Mouse (Mus musculus): ENCODE data around the gene Klhl29. TPM values are rescaled to one million over a fixed set of nuclear protein-coding genes. Genes with fewer than 3 reads are reported as not detected.

The Klhl29 gene
- polyA plus RNA-seq, 1 experiment from 2014 or later, result 2.5 TPM

DNA sequence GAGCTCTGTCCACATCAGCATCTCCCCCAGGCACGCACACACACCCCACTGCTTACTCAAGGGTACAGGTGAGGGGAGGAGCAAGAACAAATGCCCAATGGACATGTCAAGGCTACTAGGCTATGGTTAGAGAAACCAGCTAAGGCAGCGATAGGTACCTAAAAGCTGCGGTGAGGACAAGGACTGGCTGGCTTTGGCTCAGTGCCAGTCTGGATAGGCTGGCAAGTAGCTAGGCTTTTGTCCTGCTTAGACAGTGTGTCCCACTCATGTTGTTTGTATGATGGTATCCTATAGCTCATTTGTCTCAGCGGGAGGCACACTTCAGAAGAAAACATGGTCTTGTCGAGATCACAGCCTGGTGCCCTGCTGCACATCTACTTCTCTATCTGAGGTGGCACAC, 258.9 kb downstream of the Klhl29 start:
- no peaks in the 10 kb centered on the region for H3K9me3 ChIP-seq
- H3K4me3 ChIP-seq, result no peak overlapping the region
- WGBS, result 86% methylated on average over 5 of the region's 5 CpGs
- no peak overlapping the region for H3K27ac ChIP-seq
- H3K27me3 ChIP-seq (replicated peaks), result no peaks in the 10 kb centered on the region
- no peaks in the 10 kb centered on the region for H3K36me3 ChIP-seq
- no peak overlapping the region for H3K4me2 ChIP-seq (replicated peaks)
- H3K9ac ChIP-seq, result no peak overlapping the region
- no peak for ATAC-seq (ENCODE audit: low FRiP score, low read depth)
- H3K4me1 ChIP-seq, result peaks cover 12% of the 10 kb centered on the region; the same call in 1 of the 2 replicates

DNA sequence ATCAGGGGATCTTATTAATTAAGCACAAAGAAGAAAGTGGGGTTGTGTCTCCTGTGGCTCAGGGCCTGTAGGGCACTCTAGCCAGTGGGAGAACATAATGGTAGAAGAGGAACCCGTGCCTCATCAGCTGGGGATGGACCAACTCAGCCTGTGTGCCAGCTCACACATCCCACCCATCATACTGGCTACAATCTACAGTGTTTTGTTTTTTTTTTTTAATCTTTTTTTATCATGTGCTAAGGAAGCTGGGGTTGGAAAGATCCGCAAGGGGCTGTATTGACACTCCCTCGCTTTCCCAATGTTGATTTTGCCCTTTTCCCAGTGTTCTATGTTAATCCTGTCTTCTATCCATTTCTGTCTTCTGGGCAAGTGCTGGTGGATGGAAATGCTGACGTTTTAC, 260.9 kb downstream of the Klhl29 start:
- ATAC-seq (ENCODE audit: low FRiP score, low read depth), result no peak
- Histone ChIP-seq H3K4me2 (replicated peaks) (no peak overlapping the region), H3K36me3 (no peaks in the 10 kb centered on the region), H3K9me3 (no peaks in the 10 kb centered on the region), H3K27me3 (replicated peaks) (no peaks in the 10 kb centered on the region), H3K9ac (no peak overlapping the region), H3K4me1 (peaks cover 5% of the 10 kb centered on the region; the same call in 1 of the 2 replicates), H3K4me3 (no peak overlapping the region), H3K27ac (no peak overlapping the region)
- 77% methylated on average over 4 of the region's 4 CpGs for WGBS

DNA sequence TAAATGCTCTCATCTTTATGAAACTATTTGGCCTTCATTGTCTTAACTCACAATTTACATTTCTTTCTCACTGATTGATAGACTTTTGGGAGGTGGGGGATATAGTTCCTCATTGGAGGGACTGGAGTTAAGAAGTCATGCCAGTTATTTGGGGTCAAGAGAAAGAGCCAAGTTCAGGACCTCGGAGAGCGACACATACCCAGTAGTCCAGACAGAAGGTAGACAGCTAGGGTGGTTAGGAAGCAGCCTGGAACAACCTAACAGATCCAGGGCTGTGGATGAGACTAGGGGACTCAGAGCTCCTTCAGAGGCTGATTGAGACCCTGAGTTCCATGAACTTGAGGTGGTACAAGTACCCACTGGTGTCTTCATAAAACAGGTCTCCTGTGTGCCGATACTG, 264.1 kb downstream of the Klhl29 start:
- no peak overlapping the region for H3K4me2 ChIP-seq (replicated peaks)
- H3K4me1 ChIP-seq, result peaks cover 6% of the 10 kb centered on the region; the same call in 1 of the 2 replicates
- H3K9ac ChIP-seq, result no peak overlapping the region
- no peak overlapping the region for H3K4me3 ChIP-seq
- WGBS, result 57% methylated on average over 3 of the region's 3 CpGs
- H3K9me3 ChIP-seq, result no peaks in the 10 kb centered on the region
- H3K27me3 ChIP-seq (replicated peaks), result no peaks in the 10 kb centered on the region
- ATAC-seq (ENCODE audit: low FRiP score, low read depth), result no peak
- no peaks in the 10 kb centered on the region for H3K36me3 ChIP-seq
- no peak overlapping the region for H3K27ac ChIP-seq

DNA sequence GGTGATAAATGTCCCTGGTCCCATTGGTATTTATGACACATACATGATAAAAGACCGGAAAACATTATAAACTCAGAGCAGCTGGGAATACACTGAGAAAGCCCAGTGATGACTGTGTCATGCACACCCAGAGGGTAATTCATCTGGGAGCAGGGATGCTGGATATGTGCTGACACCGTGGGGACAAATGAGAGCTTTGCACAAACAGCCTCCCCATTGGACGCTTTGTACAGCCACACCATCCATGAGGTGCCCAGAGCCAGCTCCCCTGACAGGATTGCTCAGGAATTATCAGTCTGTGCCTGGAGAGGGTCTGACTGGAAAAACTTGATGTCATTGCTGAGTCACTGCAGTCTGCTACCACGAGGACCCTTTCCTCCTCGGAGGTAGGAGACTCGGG, 266.9 kb downstream of the Klhl29 start:
- peak; percentile 76 for ATAC-seq (ENCODE audit: low FRiP score, low read depth)

DNA sequence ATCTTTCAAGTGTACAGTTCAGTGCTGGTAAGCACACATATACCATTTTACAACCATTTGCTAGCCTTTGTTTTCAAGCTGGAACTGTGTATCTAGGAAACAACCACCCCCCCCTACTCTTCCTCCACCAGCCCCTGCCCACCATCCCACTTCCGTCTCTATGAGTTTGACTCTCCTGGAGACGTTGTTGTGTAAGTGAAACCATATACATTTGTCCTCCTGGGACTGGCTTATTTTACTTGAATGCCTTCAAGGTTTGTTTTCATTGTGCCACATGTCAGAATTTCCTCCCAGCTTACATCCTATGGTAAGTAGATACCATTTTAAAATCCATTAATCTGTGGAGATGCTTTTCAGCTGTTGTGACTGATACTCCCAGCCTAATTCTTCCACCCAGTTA, 267.7 kb downstream of the Klhl29 start:
- peaks cover 6% of the 10 kb centered on the region; the same call in 1 of the 2 replicates for H3K4me1 ChIP-seq
- no peaks in the 10 kb centered on the region for H3K9me3 ChIP-seq
- no peak overlapping the region for H3K4me2 ChIP-seq (replicated peaks)
- no peak overlapping the region for H3K9ac ChIP-seq
- WGBS, result 69% methylated on average over 2 of the region's 2 CpGs
- peaks cover 2% of the 10 kb centered on the region; the same call in 1 of the 2 replicates for H3K36me3 ChIP-seq
- no peak overlapping the region for H3K4me3 ChIP-seq
- ATAC-seq (ENCODE audit: low FRiP score, low read depth), result no peak
- no peak overlapping the region for H3K27ac ChIP-seq
- H3K27me3 ChIP-seq (replicated peaks), result no peaks in the 10 kb centered on the region

More for the DNA sequence above, 266.9 kb downstream of the Klhl29 start:
- H3K27me3 ChIP-seq (replicated peaks), result no peaks in the 10 kb centered on the region
- no peak overlapping the region for H3K4me3 ChIP-seq
- 59% methylated on average over 6 of the region's 6 CpGs for WGBS
- H3K9ac ChIP-seq, result no peak overlapping the region
- peaks cover 2% of the 10 kb centered on the region; the same call in 1 of the 2 replicates for H3K36me3 ChIP-seq
- H3K27ac ChIP-seq, result no peak overlapping the region
- no peaks in the 10 kb centered on the region for H3K9me3 ChIP-seq
- no peak overlapping the region for H3K4me2 ChIP-seq (replicated peaks)
- peaks cover 6% of the 10 kb centered on the region; the same call in 1 of the 2 replicates for H3K4me1 ChIP-seq

DNA sequence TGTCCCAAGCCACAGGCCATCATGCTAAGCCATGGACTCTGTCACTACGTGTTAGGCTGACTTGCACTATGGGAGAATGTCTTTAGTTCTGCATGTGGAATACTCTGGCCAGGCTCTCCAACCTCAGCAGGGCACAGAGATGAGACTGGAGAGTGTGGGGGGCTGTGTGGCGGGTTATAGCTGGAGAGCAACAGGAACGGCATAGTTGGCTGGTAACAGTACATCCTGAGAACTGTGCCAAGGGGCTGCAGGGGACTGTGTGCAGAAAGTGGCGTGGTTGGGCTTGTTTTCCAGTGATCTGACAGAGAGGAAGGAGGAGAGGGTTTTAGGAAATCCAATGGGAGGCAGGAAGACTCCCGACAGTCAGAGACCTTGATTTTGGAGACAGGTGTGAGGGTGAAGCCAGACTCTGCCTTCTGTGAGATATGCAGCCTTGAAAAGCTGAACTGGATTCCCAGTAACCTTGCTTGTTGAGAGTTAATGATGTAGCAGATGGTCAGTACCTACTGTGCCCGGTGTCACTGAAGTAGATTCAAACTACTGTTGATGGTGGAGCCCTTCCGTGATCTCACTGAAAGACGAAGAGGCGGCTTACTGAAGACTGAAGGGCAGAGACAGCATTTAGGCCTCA, 270.9 kb downstream of the Klhl29 start:
- H3K4me3 ChIP-seq, result no peak overlapping the region
- H3K4me2 ChIP-seq (replicated peaks), result no peak overlapping the region
- no peaks in the 10 kb centered on the region for H3K9me3 ChIP-seq
- H3K36me3 ChIP-seq, result peaks cover 6% of the 10 kb centered on the region; the same call in 1 of the 2 replicates
- H3K9ac ChIP-seq, result no peak overlapping the region
- no peak for ATAC-seq (ENCODE audit: low FRiP score, low read depth)
- H3K27ac ChIP-seq, result no peak overlapping the region
- H3K4me1 ChIP-seq, result peaks cover 6% of the 10 kb centered on the region; the same call in 1 of the 2 replicates
- H3K27me3 ChIP-seq (replicated peaks), result no peaks in the 10 kb centered on the region
- WGBS, result 88% methylated on average over 9 of the region's 9 CpGs

DNA sequence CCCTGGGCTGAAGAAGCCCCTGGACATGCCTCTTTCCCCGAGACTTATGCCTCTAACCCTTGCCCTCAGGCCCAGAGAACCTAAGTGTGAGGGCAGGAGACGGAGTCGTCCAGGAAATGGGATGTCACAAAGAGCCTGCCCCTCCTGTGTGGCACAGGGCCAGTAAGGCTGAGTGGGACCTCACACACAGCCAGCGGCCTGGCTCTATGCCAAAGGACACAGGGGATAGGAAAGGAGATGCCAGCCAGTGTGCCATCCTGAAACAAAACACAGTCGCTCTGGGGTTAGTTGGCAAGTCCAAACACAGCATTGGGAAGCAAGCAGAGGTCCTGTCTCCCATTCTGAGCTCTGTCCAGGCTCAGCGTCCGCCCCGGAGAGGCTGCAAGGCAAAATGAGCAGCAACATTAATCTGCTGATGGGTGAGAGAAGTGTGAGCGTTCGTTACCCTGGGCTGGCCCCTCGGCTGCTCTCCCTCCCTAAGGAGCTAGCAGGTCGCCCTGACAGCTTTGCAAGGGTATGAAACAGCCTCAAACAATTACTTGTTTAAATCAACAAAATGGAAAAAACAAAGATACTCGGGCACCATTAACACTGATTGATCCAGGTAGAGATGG, 274.0 kb downstream of the Klhl29 start:
- Histone ChIP-seq H3K9me3 (no peaks in the 10 kb centered on the region), H3K36me3 (peaks cover 6% of the 10 kb centered on the region; the same call in 1 of the 2 replicates), H3K4me2 (replicated peaks) (no peak overlapping the region), H3K27me3 (replicated peaks) (no peaks in the 10 kb centered on the region), H3K4me3 (no peak overlapping the region), H3K27ac (no peak overlapping the region), H3K9ac (no peak overlapping the region), H3K4me1 (no peaks in the 10 kb centered on the region)
- 78% methylated on average over 13 of the region's 13 CpGs for WGBS
- ATAC-seq (ENCODE audit: low FRiP score, low read depth), result peak; percentile 57; the same call in 1 of the 2 replicates

DNA sequence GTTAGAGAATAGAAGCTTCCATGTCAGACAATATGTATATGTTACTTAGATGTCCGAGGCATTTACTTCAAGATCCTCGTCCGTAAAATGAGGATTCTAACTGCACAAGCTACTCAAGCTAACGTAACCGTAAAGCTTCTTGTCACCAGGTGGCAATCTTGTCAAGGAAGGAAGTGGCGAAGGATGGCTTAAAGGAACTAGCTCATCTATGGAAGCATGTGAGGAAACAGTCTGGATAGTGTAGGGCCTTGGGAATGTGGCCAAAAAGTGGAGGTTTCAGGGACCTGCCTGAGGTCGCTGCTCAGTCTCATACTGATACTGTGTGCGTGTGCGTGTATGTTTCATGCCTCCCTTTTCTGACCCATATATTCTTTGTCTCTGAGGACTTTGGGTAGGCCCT, 275.9 kb downstream of the Klhl29 start:
- H3K36me3 ChIP-seq, result peaks cover 6% of the 10 kb centered on the region; the same call in 1 of the 2 replicates
- no peak overlapping the region for H3K4me3 ChIP-seq
- no peak overlapping the region for H3K27ac ChIP-seq
- H3K4me2 ChIP-seq (replicated peaks), result no peak overlapping the region
- no peak overlapping the region for H3K9ac ChIP-seq
- ATAC-seq (ENCODE audit: low FRiP score, low read depth), result no peak
- no peaks in the 10 kb centered on the region for H3K9me3 ChIP-seq
- H3K27me3 ChIP-seq (replicated peaks), result no peaks in the 10 kb centered on the region
- WGBS, result 91% methylated on average over 9 of the region's 9 CpGs
- H3K4me1 ChIP-seq, result no peaks in the 10 kb centered on the region

DNA sequence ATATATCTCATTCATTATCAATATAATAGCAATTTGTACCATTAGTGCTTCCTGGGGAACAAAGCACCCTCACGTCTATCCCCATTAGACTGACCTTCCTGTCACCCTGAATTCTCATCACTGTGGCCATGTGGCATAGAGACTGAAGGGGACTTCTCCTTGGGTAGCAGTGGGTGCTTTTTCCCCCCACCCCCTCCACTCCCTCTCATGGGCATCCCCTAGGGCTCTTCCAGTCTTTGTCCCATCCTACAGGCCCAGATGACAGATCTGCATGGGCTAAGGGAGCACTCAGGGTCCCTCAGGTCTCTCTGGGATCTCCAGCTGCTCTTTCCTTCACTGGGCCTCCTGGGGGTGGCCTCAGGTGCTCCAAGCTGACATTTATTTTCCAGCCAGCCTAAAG, 286.8 kb downstream of the Klhl29 start:
- Histone ChIP-seq H3K4me3 (no peak overlapping the region), H3K27ac (no peak overlapping the region), H3K27me3 (replicated peaks) (no peaks in the 10 kb centered on the region), H3K9me3 (no peaks in the 10 kb centered on the region), H3K4me1 (peaks cover 13% of the 10 kb centered on the region), H3K4me2 (replicated peaks) (0 out of 2 replicates have a peak overlapping the region, but pooled peaks have one; percentile 5), H3K9ac (no peak overlapping the region), H3K36me3 (peaks cover 24% of the 10 kb centered on the region)
- 19% methylated on average over 1 of the region's 1 CpGs for WGBS
- ATAC-seq (ENCODE audit: low FRiP score, low read depth), result peak; percentile 55; the same call in 1 of the 2 replicates

DNA sequence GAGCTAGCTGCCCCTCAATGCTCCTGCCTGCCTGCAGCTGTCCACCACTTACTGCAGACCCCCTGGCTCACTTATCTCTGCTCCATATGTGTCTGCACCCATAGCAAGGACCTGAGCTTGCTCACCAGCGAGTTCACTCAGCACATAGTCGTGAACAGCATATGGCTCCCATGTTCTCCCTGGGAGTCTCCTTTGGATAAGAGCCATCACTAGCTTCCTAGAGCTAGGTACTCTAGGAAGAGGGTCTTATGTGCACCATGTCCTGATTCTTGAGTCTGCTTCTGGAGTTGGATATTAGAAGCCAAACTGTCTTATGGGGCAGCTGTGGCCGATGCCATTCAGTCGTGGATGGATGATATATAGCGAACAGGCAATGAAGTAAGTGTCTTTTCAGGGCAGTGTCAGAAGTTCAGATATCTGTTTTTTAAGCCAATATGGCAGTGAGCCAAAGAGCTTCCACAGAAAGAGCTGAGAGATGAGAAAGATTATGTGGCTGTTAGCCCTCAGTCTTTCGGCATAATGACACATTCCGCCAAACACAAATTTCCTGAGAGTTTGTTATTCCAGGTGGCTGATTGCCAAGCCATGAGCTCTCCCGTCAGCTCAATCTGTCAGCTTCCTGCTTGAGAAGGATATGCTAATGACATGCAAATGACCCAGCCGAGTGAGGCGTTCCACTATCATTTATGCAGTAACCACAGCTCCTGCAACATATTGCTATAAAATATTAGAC, 287.5 kb downstream of the Klhl29 start:
- no peaks in the 10 kb centered on the region for H3K27me3 ChIP-seq (replicated peaks)
- no peak overlapping the region for H3K9ac ChIP-seq
- ATAC-seq (ENCODE audit: low FRiP score, low read depth), result peak; percentile 88
- H3K9me3 ChIP-seq, result no peaks in the 10 kb centered on the region
- H3K27ac ChIP-seq, result no peak overlapping the region
- peaks cover 13% of the 10 kb centered on the region for H3K4me1 ChIP-seq
- no peak overlapping the region for H3K4me3 ChIP-seq
- WGBS, result 34% methylated on average over 10 of the region's 10 CpGs
- H3K36me3 ChIP-seq, result peaks cover 28% of the 10 kb centered on the region
- no peak overlapping the region for H3K4me2 ChIP-seq (replicated peaks)

DNA sequence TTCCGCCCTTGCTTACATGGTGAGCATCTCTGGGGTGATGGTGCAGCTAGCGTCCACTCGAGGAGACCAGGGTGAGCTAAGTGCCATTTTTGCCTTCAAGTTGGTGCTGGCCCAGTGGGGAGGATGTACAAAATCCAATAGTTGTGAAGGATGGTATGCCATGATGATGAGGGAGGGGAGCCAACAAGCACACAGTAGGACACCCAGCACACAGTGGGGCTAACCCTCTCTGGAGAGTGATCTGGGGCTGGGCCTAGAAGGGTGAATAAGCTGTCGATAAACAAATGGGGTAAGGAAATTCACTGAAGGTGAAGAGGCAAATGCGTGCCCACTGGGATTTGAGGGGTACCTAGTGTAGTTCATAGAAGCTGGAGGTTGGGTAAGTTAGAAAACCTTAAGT, 290.8 kb downstream of the Klhl29 start:
- peaks cover 13% of the 10 kb centered on the region for H3K4me1 ChIP-seq
- H3K9ac ChIP-seq, result no peak overlapping the region
- H3K4me3 ChIP-seq, result no peak overlapping the region
- H3K27ac ChIP-seq, result no peak overlapping the region
- peaks cover 30% of the 10 kb centered on the region for H3K36me3 ChIP-seq
- 94% methylated on average over 5 of the region's 5 CpGs for WGBS
- H3K27me3 ChIP-seq (replicated peaks), result no peaks in the 10 kb centered on the region
- no peak overlapping the region for H3K4me2 ChIP-seq (replicated peaks)
- no peak for ATAC-seq (ENCODE audit: low FRiP score, low read depth)
- H3K9me3 ChIP-seq, result no peaks in the 10 kb centered on the region

DNA sequence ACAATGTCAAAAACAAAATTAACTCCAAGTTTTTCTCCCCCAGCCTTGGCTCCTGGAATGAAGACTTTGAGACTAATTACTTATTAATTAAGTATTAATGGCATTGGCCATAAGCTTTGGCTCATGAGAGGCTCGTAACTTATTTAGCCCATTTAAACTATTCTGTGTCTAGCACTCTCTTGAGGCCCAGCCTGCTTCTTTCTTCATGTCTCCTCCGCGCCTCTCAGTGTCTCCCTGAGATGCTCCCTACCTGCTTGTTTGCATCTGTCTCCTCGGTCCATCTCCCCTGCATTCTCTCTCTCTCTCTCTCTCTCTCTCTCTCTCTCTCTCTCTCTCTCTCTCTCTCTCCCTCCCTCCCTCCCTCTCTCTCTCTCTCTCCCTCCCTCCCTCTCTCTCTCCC, 294.0 kb downstream of the Klhl29 start:
- H3K4me1 ChIP-seq, result no peaks in the 10 kb centered on the region
- no peak overlapping the region for H3K4me3 ChIP-seq
- no peak overlapping the region for H3K4me2 ChIP-seq (replicated peaks)
- peaks cover 30% of the 10 kb centered on the region for H3K36me3 ChIP-seq
- no peak overlapping the region for H3K27ac ChIP-seq
- no peak overlapping the region for H3K9ac ChIP-seq
- H3K27me3 ChIP-seq (replicated peaks), result no peaks in the 10 kb centered on the region
- 95% methylated on average over 4 of the region's 4 CpGs for WGBS
- no peak for ATAC-seq (ENCODE audit: low FRiP score, low read depth)
- no peaks in the 10 kb centered on the region for H3K9me3 ChIP-seq

All from neural tube, embryonic 12.5 days (tissue).